Mouse (Mus musculus) liver, embryonic 13.5 days (tissue): ENCODE measurements around the gene Trem2. TPM values are rescaled to one million over a fixed set of nuclear protein-coding genes. Genes with fewer than 3 reads are reported as not detected.
"Not testable (repeated sequence)": the region's sequence is repeated elsewhere in the genome, so short reads cannot be mapped to it uniquely, and the experiment has no call there.

Experiments used
- ATAC-seq: fragments of 200-750 bp; cut with Nextera tagmentation; 2 replicates; pipeline ENCODE4 v1.8.0; 2017; ENCODE audit warnings: low read depth, mild to moderate bottlenecking, moderate number of reproducible peaks, moderate library complexity
- DNase-seq: peaks from one replicate; pipeline ENCODE4 v3.0.0; 2022
- H3K27ac ChIP-seq: fragments of 300-500 bp; sonication (generic); 2 replicates; pipeline ENCODE4 v1.5.1; 2015; ENCODE audit warnings: moderate library complexity, mild to moderate bottlenecking, inconsistent platforms
- H3K27me3 ChIP-seq: fragments of 300-500 bp; sonication (generic); 2 replicates; pipeline ENCODE4 v1.6.1; 2015; ENCODE audit warnings: mild to moderate bottlenecking, inconsistent platforms
- H3K36me3 ChIP-seq: fragments of 300-500 bp; sonication (generic); 2 replicates; pipeline ENCODE4 v1.6.1; 2015; ENCODE audit warnings: mild to moderate bottlenecking, inconsistent platforms
- H3K4me1 ChIP-seq: fragments of 300-500 bp; sonication (generic); replicated peaks from 2 replicates; pipeline ENCODE4 v1.6.1; 2015; ENCODE audit warnings: inconsistent platforms
- H3K4me2 ChIP-seq: fragments of 300-500 bp; sonication (generic); 2 replicates; pipeline ENCODE4 v1.6.1; 2015; ENCODE audit warnings: inconsistent platforms, mild to moderate bottlenecking, moderate library complexity
- H3K4me3 ChIP-seq: fragments of 300-500 bp; sonication (generic); replicated peaks from 2 replicates; pipeline ENCODE4 v1.5.1; 2015; ENCODE audit warnings: mild to moderate bottlenecking, inconsistent platforms
- H3K9ac ChIP-seq: fragments of 300-500 bp; sonication (generic); 2 replicates; pipeline ENCODE4 v1.6.1; 2015; ENCODE audit warnings: mild to moderate bottlenecking, inconsistent platforms
- H3K9me3 ChIP-seq: fragments of 300-500 bp; sonication (generic); replicated peaks from 2 replicates; pipeline ENCODE4 v1.6.1; 2016; ENCODE audit warnings: inconsistent platforms
- WGBS: fragments of 180-500 bp; shearing (Covaris S2); methylation state at CpG from one replicate; pipeline ENCODE4 v1.1.7; 2015; ENCODE audit not compliant: insufficient replicate concordance; 5-methylcytosine and 5-hydroxymethylcytosine counted together
- polyA plus RNA-seq: library from polyadenylated mRNA; unstranded; fragments of >200 nt; fragmentation: Nextera tagmentation; extraction: Ambion mirVana; gene quantifications from 2 replicates; pipeline ENCODE4 v1.2.1, GENCODE M21; 2015

The Trem2 gene
- polyA plus RNA-seq: 3.1 and 3.2 TPM in 2 replicates

DNA sequence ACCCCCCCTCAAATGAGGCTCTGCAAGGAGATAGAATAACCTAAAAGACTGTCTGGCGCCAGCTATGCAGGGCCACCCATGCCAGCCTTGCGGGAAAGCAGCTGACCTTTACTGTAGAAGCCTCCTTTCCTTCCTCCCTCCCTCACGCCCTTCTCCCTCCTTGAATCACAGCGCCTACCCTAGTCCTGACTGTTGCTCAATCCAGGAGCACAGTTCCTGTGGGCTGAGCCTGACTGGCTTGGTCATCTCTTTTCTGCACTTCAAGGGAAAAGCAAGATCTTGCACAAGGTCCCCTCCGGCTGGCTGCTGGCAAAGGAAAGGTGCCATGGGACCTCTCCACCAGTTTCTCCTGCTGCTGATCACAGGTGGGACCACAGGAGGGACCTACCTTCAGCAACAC lies at the start of gene Trem2:
Gene Trem2, plus strand, starts transcription at position 171 of the 400 bp plus-strand sequence.
- ATAC-seq: no peak
- DNase-seq: no peak

DNA sequence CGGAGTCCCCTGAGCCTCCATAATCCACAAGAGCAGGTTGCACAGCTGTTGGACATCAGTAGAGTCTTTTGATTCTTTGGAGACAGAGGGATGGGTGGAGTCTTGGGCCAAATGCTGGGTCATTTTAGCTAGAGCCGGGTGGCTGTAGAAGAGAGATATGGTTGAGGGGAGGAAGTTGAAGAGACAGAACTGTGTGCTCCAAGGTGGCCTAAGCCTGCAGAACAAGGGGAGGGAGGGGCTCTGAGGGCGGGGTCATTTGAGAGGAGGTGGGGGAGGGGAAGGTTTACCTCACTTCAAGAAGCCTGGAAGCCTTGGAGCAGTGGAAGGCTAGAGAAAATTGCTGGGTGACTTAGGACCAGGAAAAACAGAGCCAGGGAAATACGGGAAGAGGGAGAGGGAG lies 47.0 kb upstream of the Trem2 start, which contains the start of gene Treml2:
Gene Treml2, plus strand, starts transcription at position 296 of the 400 bp plus-strand sequence.
- peaks cover 14% of the 10 kb centered on the region for H3K36me3 ChIP-seq
- H3K27ac ChIP-seq: peak within 1 kb of the TSS; percentile 94
- peaks cover 69% of the 10 kb centered on the region for H3K4me1 ChIP-seq
- peak; percentile 90 for ATAC-seq
- H3K27me3 ChIP-seq: no peaks in the 10 kb centered on the region
- 6% methylated on average over 3 of the region's 4 CpGs for WGBS
- H3K4me2 ChIP-seq: peak within 1 kb of the TSS; percentile 88
- H3K9ac ChIP-seq: peak within 1 kb of the TSS; percentile 80
- DNase-seq: peak; percentile 79
- H3K4me3 ChIP-seq: peak within 1 kb of the TSS; percentile 69
- H3K9me3 ChIP-seq: no peaks in the 10 kb centered on the region

More for the DNA sequence above, at the start of gene Trem2:
- no peaks in the 10 kb centered on the region for H3K9me3 ChIP-seq
- H3K4me1 ChIP-seq: peaks cover 12% of the 10 kb centered on the region
- H3K9ac ChIP-seq: no peak within 1 kb of the TSS
- H3K4me3 ChIP-seq: no peak within 1 kb of the TSS
- no peaks in the 10 kb centered on the region for H3K36me3 ChIP-seq
- WGBS: 74% methylated on average over 5 of the region's 5 CpGs
- H3K4me2 ChIP-seq: no peak within 1 kb of the TSS
- H3K27me3 ChIP-seq: no peaks in the 10 kb centered on the region
- H3K27ac ChIP-seq: no peak within 1 kb of the TSS

DNA sequence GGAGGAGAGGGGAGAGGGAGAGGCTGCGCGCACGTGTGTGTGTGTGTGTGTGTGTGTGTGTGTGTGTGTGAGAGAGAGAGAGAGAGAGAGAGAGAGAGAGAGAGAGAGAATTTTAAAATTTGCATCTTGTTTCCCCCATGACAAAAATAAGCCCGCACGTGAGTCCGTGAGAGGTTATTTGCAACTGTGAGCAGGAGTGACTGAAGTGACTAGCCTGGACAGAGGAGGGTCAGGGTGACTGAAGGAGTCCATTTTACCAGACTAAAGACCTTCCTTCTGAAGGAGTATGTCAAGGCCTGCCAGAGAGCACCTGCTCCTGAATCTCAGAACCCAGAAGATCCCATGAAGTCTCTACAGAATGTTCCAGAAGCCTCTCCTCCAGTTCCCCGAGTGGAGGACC lies 46.4 kb upstream of the Trem2 start:
- Histone ChIP-seq H3K4me1 (peaks cover 72% of the 10 kb centered on the region), H3K36me3 (peaks cover 19% of the 10 kb centered on the region), H3K9ac (peak overlapping the region; percentile 80), H3K27me3 (no peaks in the 10 kb centered on the region), H3K9me3 (no peaks in the 10 kb centered on the region), H3K4me3 (peak overlapping the region; percentile 69), H3K27ac (peak overlapping the region; percentile 94), H3K4me2 (peak overlapping the region; percentile 88)
- peak; percentile 15; the same call in 1 of the 2 replicates for ATAC-seq
- no peak for DNase-seq
- 6% methylated on average over 7 of the region's 7 CpGs for WGBS

DNA sequence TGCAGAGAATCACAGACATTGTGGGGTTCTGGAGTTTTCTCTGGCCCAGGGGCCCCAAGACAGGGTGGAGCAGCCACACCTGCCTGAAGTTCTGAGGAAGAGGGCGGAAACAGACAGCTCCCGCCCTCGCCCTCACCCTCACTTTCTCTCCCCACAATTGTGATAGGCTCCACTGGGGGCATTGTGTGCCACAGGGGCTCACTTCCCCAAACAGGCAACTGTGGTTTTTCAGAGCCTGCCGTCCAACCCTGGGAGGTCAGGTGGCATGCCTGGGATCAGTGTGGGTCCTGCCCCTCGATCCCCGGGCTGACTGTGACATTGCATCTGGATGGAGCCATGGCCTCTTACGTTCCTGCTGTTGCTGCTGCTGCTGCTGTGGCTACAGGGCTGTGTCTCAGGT lies 46.0 kb upstream of the Trem2 start:
- Histone ChIP-seq H3K4me3 (peak overlapping the region; percentile 69), H3K27me3 (no peaks in the 10 kb centered on the region), H3K4me1 (peaks cover 72% of the 10 kb centered on the region), H3K36me3 (peaks cover 22% of the 10 kb centered on the region), H3K9ac (peak overlapping the region; percentile 80), H3K4me2 (peak overlapping the region; percentile 88), H3K9me3 (no peaks in the 10 kb centered on the region), H3K27ac (peak overlapping the region; percentile 94)
- ATAC-seq (peak; percentile 80), DNase-seq (peak; percentile 68)
- WGBS: 6% methylated on average over 7 of the region's 7 CpGs

DNA sequence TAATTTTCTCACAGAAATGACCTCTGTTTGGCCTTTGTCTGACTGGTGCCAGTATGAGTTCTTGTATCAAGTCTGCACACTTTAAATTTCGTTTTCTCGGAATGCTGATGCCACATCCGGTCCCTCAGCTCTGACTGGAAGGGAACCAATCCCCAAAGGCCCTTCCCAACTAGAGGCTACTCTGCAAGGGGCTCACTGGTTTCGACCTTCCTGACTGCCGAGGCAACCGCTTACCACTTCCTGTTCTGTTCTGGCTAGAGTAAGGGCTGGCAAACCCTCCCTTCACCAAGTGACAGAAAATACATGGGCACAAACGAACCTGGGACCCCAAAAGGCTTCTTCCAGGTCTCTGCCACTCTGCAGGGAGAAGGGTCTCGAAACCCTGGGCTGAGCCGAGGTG lies 45.3 kb upstream of the Trem2 start:
- 11% methylated on average over 9 of the region's 9 CpGs for WGBS
- Histone ChIP-seq H3K9ac (peak overlapping the region; percentile 80), H3K36me3 (peaks cover 22% of the 10 kb centered on the region), H3K27me3 (no peaks in the 10 kb centered on the region), H3K9me3 (no peaks in the 10 kb centered on the region), H3K27ac (peak overlapping the region; percentile 94), H3K4me1 (peaks cover 72% of the 10 kb centered on the region), H3K4me2 (peak overlapping the region; percentile 88), H3K4me3 (peak overlapping the region; percentile 69)
- ATAC-seq: peak; percentile 9; the same call in 1 of the 2 replicates
- peak; percentile 41 for DNase-seq

DNA sequence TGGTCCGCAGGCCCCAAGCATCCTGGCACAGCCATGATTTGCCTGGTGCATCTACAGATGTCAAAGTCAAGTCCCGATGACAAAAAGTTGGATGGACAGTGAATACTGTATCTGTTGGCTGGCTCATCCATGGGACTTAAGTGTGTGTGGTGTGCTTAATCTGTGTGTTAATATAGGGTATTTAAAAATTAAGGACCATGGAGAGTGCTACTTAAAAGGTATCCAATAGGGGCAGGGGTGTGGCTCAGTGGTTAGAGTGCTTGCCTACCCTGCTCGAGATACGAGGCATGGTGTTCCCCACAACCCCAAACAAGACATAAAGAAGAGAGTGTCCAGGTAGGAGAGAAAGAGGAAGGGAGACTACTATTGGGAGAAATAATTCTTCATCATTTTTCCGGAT lies 44.4 kb upstream of the Trem2 start:
- DNase-seq (no peak), ATAC-seq (no peak)
- H3K9me3 ChIP-seq: no peaks in the 10 kb centered on the region
- peak overlapping the region; percentile 94 for H3K27ac ChIP-seq
- H3K4me1 ChIP-seq: peaks cover 67% of the 10 kb centered on the region
- H3K9ac ChIP-seq: peak overlapping the region; percentile 80; the same call in 1 of the 2 replicates
- 59% methylated on average over 5 of the region's 5 CpGs for WGBS
- peaks cover 30% of the 10 kb centered on the region for H3K36me3 ChIP-seq
- H3K4me2 ChIP-seq: peak overlapping the region; percentile 88
- no peaks in the 10 kb centered on the region for H3K27me3 ChIP-seq
- H3K4me3 ChIP-seq: peak overlapping the region; percentile 69

DNA sequence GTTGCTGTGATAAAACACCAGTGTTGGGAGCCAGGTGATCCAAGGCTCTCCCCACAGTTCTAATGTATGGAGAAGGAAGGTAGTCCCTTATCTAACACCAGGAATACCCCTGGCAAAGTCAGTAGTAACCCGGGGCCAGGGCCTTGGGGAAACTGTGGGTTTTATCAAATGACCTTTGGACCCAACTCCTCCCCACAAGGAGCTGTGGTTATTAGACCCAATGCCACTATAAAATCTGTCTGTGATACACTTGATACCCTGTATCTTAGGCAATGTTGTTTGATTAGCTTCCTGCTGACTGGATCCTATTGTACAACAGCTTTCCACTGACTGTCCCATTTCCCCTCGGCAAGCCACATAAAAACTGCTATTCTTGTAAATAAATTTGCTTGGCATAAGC lies 34.1 kb upstream of the Trem2 start:
- no peak overlapping the region for H3K27ac ChIP-seq
- ATAC-seq: no peak

DNA sequence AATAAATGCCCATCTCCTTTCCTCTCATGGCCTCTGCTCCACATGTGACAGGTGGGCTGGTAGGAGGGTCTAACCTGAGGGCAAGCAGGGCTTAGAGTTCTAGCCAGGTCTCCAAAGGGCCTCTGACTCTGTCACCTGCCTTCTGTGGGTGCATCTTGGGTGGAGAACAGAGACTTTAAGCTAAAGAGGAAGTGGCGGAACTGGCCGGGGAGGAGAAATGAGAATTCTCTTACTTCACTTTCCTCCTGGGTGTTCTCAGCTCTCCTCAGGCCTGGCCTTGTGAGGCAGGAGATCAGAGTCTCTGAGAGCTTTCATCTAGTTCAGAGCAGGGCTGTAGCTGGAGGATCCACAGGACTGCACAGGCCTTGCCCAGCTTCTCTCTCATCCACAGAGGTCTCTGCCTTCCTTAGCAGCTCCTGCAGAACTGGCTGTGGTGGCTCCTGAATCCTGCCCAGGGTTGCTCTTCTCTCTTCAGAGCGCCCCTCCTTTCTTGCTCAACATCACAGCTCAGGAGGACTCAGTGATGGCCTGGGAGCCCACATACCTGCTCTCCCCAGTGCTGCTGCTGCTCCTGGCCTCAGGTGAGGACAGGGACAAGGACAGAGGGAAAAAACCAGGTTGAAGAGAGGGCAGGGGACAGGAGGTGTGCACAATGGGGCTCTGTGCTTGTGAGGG lies 30.2 kb upstream of the Trem2 start, which contains the start of gene B430306N03Rik:
Gene B430306N03Rik, plus strand, starts transcription at position 237 of the 675 bp plus-strand sequence.
- ATAC-seq, H3K9ac ChIP-seq, H3K4me3 ChIP-seq, H3K4me2 ChIP-seq, H3K9me3 ChIP-seq, H3K27me3 ChIP-seq, DNase-seq, H3K36me3 ChIP-seq: not testable (repeated sequence)
- Histone ChIP-seq H3K27ac (0 out of 2 replicates have a peak within 1 kb of the TSS, but pooled peaks have one; percentile 29), H3K4me1 (peaks cover 11% of the 10 kb centered on the region)
- 42% methylated on average over 3 of the region's 3 CpGs for WGBS

More for the DNA sequence above, 34.1 kb upstream of the Trem2 start:
- no peaks in the 10 kb centered on the region for H3K27me3 ChIP-seq
- no peaks in the 10 kb centered on the region for H3K9me3 ChIP-seq
- H3K36me3 ChIP-seq: peaks cover 17% of the 10 kb centered on the region; the same call in 1 of the 2 replicates
- H3K4me2 ChIP-seq: no peak overlapping the region
- no peak overlapping the region for H3K9ac ChIP-seq
- H3K4me1 ChIP-seq: no peaks in the 10 kb centered on the region
- no peak for DNase-seq
- WGBS: 44% methylated on average over 2 of the region's 2 CpGs
- H3K4me3 ChIP-seq: no peak overlapping the region

DNA sequence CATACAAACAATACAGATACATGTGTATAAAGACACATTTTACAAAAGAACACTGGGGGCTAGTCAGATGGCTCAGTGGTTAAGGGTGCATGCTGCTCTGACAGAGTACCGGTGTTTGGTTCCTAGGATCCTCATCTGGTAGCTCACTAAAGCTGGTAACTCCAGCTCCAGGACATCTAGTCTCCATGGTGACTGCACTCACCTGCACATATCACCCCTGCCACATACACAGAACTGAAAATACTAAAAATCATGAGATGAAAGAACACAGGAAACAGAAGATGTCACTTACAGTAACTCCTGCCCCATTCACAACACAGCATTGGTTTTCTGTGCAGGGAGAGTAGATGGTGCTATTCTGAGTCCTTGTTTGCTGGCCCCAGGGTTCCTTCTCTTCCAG lies 27.5 kb upstream of the Trem2 start:
- Histone ChIP-seq H3K4me2 (no peak overlapping the region), H3K36me3 (no peaks in the 10 kb centered on the region), H3K4me3 (no peak overlapping the region), H3K27ac (no peak overlapping the region), H3K27me3 (no peaks in the 10 kb centered on the region), H3K9me3 (no peaks in the 10 kb centered on the region), H3K4me1 (peaks cover 30% of the 10 kb centered on the region), H3K9ac (no peak overlapping the region)
- 89% methylated on average over 1 of the region's 1 CpGs for WGBS
- DNase-seq: no peak
- no peak for ATAC-seq

DNA sequence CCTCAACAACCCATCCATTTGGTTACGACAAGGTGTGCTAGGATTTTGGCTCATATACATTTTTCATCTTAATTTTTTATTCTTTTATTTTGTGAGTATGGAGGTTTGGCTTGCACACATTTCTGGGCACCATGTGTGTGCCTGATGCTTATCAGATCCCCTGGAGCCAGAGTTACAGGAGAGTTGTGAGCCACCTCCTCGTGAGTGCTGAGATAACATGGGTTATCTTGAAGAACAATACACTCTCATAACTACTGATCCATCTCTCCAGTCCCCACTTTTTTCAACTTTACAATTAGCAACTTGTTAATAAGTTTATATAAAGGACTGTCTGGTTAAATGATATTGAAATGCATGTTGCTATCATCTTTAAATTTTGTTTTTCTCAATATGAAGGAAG lies 24.9 kb upstream of the Trem2 start:
- Histone ChIP-seq H3K27ac (no peak overlapping the region), H3K9ac (no peak overlapping the region), H3K4me2 (no peak overlapping the region), H3K4me3 (no peak overlapping the region), H3K9me3 (no peaks in the 10 kb centered on the region), H3K27me3 (no peaks in the 10 kb centered on the region), H3K4me1 (peaks cover 44% of the 10 kb centered on the region), H3K36me3 (no peaks in the 10 kb centered on the region)
- peak; percentile 47; the same call in 1 of the 2 replicates for ATAC-seq
- DNase-seq: no peak
- 47% methylated on average over 2 of the region's 2 CpGs for WGBS

DNA sequence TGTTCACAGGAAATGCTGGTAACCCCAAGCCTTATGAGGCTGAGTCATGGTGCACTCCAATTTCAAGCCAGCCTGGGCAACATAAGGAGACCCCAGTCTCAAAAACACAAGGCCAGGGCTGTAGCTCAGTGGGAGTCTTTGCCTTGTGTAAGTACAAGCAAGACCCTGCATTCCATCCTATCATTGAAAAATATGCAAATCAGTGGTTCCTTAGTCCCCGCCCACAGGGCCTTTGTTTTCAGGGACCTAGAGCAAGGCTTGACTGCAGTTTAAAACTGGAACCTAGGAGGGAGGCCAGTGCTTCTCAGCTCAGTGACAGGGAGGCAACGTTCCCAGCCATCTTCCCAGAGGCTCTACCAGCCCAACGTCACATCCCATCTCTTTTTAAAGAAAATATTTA lies 23.0 kb upstream of the Trem2 start:
- 41% methylated on average over 3 of the region's 3 CpGs for WGBS
- Histone ChIP-seq H3K36me3 (no peaks in the 10 kb centered on the region), H3K4me1 (peaks cover 44% of the 10 kb centered on the region)

More for the DNA sequence above, 23.0 kb upstream of the Trem2 start:
- Histone ChIP-seq H3K9me3 (no peaks in the 10 kb centered on the region), H3K27me3 (no peaks in the 10 kb centered on the region), H3K4me3 (no peak overlapping the region), H3K4me2 (no peak overlapping the region), H3K9ac (no peak overlapping the region), H3K27ac (no peak overlapping the region)
- ATAC-seq (no peak), DNase-seq (no peak)
